Mouse (Mus musculus): ENCODE measurements around the gene Agmo.

The Agmo gene

DNA sequence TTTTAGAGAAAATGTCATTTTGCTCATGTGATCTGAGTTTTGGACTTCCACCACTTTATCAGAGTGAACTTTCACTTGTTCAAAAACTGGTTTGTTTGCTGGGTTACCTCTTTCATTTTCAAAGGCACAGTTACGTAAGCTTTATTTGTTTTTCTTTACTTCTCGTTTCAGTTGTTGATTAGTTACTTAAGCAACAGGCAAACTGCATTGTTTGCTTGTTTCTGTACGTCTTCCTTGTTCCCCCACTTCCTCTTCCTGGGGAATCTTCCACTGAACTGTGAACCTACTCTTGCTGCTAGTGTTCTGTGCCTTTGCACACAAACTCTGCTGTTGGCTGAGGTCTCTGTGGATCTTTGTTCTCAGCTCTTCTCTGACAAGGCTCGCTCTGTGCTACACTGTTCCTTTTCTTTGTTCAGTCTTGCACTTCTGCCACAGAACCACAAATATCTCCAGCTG lies at the start of gene Agmo:
TSS of gene Agmo (plus strand) at position 76 of the 456 bp plus-strand sequence.
- DNase-seq (ENCODE audit: extremely low read depth, insufficient read length, low spot score) = no peak

DNA sequence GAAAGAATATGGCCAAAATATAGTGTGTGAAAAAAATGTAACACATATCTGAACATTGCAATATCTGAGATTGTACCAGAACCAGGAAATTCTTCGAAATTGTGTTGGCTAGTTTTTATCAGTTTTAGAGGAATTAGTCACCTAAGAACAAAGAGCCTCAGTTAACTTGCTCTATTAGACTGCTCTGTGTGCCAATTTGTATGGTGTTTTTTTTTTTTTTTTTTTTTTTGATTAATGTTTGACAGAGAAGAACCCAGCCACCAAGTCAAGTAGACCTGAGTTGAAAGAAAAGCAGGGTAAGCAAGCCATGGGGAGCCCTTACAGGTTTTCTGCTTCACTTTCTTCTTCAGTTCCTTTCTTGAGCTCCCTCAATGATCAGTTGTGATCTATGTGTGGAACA lies 10.3 kb upstream of the Agmo start:
- DNase-seq (ENCODE audit: extremely low read depth, insufficient read length, low spot score) = no peak

DNA sequence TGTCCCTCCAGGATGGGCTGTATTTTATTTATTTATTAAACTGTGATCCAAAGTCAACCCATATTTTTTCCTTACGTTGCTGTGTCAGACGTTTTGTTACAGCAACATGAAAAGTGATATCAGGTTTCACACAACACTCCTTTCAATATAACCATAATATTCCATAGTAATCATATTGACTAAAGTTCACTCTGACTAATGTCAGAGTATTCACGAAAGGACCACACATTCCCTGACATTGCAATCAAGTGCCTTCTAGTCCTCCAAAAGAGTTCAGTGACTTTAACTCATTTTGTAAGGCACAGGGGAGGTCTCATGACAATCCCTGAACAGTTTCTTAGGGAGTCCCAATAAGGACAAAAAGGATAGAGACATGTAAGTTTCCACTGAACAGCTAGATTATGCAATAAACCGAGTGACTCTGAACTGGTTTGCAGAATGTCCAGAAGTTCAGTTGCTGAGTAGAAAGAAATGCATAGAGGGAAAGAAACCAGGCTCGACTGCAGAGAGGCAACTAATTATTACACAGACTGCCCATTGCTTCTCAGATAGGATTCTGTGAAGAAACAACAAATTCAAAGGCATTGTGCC lies 371 bp upstream of the Agmo start:
- DNase-seq (ENCODE audit: extremely low read depth, insufficient read length, low spot score) = no peak

DNA sequence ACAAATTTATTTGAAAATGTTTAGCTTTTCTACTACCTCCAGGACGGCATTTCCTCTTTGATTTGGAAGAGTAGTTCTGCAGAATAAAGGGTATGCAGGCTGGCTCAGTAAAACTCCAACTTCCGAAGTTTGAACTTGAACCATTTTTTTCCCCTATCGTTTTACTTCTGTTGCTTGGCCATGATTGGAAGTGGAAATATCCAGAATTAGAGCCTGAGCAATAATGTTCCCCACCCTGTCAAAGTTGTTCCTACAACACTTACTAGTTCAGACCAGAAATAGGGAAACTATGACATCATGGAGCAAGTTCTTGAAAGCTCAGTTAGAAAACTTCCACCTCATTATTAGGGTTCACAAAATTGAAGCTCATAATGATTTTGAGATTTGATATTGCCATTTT lies 1.0 kb downstream of the Agmo start:
- no peak for DNase-seq (ENCODE audit: extremely low read depth, insufficient read length, low spot score)

DNA sequence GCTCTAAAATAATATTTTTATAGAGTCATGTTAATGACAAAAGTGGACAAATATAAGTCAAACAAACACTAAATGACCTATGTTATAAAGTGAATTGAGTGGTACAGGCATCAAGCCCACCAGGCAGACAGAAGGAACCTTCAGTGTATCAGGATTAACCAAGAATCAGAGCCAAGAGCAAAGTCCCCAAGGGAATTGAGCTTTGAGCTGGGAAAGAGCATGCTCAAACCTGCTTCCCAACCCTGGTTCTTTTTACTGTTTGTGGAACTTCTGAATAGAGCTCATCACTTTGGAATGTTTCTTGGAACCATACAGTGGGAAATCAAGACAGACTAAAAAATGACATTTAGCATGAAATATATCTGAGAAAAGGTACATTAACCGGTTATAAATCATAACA lies 3.4 kb downstream of the Agmo start:
- DNase-seq (ENCODE audit: extremely low read depth, insufficient read length, low spot score) = no peak

DNA sequence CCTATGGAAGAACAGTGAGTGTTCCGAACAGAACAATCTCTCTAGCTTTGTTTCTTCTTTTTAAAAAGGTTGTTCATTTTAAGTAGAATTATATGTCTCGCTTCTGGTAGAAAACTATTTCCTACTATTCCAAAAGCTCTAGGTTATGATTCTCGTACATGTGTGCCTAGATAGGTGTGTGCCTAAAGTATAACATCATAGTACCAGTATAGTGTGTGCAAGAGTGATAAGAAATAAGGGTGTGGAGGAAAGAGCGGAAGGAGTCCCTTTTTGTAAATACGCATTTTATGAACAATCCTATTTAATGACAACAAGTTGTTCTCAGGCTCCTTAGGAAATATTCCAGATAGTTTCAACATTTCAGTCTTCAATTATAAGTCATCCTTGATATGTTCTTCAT lies 10.2 kb downstream of the Agmo start:
- no peak for DNase-seq (ENCODE audit: extremely low read depth, insufficient read length, low spot score)

DNA sequence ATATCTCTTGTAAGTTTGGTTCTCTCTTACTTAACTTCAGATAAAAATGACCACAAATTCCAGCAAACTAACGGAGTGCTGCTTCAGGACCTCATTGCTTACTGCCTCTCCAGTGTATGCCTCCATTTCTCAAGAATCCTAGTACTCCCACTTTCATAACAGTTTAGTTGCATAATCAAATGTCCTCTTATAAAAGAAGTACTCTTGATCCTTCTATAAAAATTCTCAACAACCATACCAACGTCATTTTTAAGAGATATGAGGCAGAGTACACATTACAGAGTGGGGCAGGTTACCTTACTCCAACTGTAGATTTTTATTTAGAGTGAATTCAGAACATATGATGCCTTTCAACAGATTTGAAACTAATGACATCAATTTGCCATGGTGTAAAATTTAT lies 15.7 kb downstream of the Agmo start:
- no peak for DNase-seq (ENCODE audit: extremely low read depth, insufficient read length, low spot score)

DNA sequence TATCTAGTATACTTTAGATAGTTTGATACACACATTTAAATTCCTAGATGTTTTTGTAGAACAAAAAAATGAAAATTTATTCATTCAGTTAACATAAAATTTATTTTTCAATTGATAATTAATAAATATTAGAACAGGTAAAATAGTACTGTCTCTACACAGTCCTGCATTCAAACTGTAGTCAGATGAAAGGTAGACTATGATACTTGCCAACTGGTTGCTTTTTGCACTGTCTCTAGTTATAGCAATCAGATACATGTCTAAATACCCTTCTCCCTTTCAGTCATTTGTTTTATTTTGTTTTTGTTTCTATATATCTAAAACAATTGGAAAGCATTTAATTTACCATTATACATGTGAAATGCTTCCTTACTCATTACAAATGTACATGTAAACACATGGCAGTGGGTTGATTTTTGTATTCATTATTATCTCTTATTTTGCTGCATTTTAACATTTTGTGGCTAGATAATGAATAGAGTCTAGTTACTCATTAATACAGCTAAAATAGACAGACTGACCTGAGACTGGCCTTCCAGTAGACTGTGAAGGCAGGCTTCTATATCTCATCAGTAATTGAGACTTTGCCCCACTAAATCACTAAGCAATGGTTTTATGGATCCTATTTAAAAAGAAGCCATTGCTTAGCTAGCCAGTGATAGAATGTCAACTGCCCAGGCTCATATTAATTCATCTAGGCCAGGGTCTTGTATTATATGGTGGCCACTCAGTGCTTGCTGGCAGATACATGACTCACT lies 18.5 kb downstream of the Agmo start:
- no peak for DNase-seq (ENCODE audit: extremely low read depth, insufficient read length, low spot score)

DNA sequence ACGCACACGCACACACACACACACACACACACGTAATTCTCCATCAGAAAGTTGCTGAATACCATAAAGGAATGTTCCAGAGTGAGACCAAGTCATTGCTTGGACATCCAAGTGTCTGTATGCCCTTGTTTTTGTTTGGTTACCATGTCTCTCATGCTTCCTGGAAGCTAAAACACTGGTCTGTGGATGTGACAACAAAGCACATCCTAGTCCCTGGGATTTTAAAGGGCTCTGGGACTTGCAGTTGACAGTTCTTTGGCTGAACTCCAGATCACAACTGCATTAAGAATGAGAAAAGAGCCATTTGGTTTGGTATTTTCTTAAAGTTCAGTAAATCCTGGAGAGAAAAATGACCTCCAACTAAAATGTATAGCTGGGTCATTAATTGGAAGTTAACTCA lies 22.2 kb downstream of the Agmo start:
- no peak for DNase-seq (ENCODE audit: extremely low read depth, insufficient read length, low spot score)

DNA sequence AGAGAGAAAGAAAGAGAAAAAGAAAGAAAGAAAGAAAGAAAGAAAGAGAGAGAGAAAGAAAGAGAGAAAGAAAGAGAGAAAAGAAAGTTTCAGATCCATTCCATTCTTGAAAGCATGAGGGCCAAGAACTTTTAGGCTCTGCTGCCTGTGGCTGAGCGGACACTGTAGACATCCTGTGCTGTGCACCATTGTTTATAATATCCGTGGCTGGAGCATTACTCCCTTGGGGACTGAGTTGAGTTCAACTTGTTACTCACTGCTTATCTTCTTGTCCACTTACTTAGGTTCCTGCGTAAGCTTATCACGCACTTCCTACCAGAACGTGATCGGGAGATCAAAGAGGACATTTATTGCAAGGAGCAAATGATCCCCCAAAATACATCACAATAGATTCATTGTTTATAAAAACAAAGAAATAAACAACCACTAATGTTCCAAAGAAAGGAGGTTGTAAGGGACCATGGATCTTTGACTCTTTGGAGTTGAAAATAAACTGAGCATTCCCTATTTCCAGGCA lies 27.3 kb downstream of the Agmo start:
- DNase-seq (ENCODE audit: extremely low read depth, insufficient read length, low spot score) = no peak

DNA sequence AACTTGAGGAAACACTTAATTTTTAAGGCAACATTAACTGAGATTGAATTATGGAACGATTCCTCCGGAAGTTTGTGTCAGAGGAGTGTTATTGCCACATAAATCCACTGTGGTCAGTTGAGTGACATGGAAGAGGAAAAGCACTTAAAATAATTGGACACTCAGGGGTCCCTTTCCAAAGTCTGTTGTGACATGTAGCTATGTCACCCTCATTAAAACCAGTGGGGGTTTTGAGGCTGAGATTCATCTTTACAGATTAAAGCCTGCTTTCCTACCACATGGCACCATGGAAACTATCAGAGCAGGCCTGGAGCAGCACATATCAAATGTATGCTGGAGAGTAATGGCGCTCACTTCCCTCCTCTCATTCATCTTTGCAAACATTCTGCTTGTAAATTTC lies 31.2 kb downstream of the Agmo start:
- DNase-seq (ENCODE audit: extremely low read depth, insufficient read length, low spot score) = no peak

DNA sequence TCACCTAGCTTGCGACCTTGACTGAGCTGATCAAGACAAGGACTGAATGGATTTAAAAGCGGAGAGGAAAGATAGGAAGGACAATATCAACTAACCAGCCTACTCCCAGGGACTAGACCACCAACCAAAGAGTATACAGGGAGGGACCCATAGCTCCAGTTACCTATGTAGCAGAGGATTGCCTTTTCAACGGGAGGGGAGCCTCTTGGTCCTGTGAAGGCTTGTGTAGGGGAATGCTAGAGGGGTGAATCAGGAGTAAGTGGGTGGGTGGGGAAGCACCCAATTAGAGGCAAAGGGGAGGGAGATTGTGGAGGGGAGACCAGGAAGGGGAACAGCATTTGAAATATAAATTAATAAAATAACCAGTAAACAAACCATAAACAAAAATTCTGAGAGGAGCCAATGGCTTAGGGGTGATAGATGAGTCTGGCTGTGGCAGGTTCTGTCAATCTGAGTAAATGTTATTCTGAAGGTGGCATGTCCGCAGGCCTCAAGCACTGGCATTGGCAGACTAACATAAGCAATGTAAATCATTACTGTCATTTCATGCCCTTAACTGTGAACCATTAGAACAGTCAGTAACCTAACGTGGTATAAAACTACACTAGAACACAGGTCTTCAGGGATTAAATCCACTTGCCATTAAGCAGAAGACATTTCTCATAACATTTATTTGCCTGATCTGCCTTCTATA lies 32.7 kb downstream of the Agmo start:
- no peak for DNase-seq (ENCODE audit: extremely low read depth, insufficient read length, low spot score)

DNA sequence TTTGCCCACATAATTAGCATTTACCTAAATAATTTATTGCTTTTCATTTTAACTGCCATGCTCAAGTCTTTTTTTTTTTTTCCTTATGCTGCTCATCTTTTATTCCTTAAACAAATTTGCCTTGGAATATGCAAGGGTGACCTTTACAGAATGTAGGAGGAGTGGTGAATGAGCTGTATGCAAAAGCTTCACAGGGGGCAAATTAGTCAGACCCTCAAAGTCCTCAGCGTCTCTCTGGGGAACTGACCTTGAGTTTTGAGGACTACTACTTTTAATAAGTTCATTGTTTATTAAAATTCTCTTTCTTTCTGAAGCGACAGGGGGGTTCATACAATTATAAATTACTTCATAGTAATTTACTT lies 33.2 kb downstream of the Agmo start:
- no peak for DNase-seq (ENCODE audit: extremely low read depth, insufficient read length, low spot score)

DNA sequence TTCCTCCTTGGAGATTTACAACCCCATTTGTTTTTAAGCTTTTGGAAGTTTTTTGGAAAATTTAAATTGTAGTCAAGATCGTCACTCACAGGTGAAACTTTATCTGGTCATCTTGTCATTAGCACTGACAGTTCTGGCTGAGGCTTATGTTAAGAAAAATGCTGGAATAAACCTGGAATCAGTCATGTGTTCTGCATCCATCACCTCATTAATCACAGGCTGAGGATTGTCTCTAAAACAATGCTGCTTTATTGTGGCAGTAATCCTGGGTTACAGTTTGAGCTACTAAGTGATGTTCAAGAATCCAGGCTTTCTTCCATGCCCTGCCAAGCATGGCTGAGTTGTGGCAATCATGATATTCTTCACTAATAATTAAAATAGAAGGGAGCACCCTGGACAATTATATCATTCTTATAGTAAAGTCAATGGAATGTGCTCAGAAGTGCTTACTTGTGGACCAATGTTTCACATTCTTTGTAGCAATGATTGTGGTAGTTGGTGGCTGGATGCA lies 65.6 kb downstream of the Agmo start:
- DNase-seq (ENCODE audit: extremely low read depth, insufficient read length, low spot score) = no peak

DNA sequence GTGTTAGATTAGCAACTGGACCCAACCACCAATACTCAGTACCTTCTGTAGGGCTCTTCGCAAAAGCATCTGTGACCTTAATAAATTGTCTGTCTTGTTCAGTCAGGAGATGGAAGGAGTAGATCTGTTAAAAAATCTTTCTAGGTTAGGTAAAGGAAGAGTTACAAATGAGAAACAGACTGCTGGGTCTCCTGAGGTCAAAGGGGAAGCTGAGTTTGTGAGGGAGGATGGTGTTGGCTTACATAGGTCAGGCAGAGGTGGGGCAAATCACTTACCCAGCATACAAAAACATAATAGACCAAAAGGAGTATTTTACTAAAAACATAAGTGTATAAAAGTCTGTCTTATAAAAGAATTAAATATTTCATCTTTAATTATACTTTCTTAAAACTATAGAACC lies 69.3 kb downstream of the Agmo start:
- no peak for DNase-seq (ENCODE audit: extremely low read depth, insufficient read length, low spot score)

DNA sequence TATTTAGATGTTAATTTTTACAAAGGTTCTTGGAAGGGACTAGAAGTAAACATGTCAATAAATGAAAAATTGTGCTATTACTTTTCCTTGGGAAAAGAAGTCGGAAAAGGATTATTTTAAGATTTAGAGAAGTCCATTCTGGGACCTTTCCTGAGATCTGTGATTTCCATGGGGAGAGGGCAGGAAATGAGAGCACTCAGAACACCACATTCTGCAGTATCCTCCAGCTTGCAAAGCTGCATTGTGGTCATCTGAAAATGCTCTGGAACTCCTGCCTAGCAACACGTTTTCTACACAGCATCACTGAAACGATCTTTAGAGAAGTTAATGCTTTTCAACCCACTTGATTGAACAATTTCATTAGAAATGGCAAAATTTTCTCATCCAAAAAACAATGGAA lies 81.4 kb downstream of the Agmo start:
- DNase-seq (ENCODE audit: extremely low read depth, insufficient read length, low spot score) = no peak

DNA sequence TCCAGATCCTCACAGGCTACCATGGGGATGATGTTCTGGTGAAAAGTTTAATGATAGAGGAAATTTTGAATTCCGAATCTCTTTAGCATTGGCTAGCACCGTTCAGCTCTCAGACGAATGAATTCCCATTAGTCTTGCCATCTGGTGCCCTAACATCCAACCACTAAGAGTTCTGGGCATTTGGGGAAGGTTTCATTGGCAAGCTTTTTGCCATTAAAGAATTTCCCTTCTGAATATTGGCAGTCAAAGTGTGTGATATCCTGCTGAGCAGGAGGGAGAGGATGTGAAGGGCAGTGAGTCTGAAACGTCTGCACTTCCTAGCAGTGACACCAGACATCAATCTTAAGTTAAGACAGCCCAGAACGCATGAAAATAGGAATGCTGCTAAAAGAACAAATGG lies 93.5 kb downstream of the Agmo start:
- no peak for DNase-seq (ENCODE audit: extremely low read depth, insufficient read length, low spot score)

DNA sequence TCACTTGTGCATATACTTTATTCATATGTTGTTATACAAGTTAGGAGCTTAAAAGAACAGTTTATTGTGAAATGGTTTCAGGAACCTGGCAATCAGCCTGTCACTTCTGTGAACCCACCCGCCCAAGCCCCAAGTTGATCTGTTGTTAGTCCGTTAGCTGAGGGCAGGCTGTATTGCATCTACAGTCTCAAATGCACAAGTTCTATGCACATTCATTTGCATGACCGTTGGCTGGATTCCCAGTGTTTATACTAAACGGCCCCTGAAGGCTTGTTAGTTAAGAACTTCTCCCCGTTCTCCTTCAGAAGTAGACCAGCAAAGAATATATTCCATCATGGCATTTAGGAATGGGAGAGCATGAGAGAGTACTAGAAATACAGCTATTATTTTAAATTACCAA lies 102.8 kb downstream of the Agmo start:
- DNase-seq (ENCODE audit: extremely low read depth, insufficient read length, low spot score) = no peak

DNA sequence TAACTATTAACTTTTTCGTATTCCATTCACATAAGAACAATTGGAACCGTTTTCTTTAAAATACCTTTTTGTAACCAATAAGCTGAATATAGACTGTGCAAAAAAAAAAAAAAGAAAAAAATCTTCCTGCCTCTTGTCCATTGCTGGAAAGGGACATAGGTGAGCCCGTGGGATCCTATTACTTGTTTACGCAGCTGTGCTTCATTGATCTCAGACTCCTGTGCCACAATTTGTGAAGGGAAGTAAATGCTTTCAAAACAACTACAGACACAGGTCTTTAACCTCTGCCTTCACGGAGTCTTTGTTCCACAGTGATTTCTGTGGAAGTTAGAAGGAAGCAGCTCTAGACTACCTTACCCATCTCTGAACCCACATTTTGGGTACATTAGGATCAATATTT lies 104.3 kb downstream of the Agmo start:
- no peak for DNase-seq (ENCODE audit: extremely low read depth, insufficient read length, low spot score)

DNA sequence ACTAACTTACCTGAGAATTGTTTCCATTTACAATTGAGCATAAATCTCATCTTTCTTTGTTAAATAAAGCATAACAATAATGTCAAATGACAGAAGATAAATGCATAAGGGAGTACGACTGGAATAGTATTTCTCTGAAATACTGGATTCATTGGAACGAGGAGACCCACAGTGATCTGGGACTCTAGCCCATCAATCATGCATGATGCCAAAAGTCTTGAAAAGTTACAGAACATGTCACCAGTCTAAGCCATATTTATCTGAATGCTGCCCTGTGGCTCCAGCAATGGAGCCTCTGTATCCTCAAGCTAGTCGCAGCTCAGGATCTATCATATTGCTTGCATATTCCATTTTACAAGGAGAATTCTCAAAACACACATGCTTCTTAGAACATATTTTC lies 150.9 kb downstream of the Agmo start:
- no peak for DNase-seq (ENCODE audit: extremely low read depth, insufficient read length, low spot score)

DNA sequence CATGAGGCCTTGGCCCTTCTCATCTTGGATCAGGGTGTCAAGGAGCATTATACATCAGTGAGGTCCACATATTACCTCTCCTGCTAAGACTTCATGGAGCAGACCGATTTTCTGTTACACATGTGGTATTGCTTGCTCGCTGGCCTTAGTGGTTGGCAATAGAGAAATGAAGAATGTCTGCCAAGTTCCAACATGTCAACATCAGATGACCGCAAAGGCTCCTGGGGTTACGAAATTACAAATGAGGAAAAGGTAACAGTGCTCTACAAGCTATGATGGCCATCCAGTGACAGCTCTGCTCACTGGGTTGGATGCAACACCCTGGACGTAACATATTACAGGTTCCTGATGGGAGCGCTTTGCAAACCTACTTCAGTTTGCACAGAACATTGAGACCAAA lies 161.1 kb downstream of the Agmo start:
- DNase-seq (ENCODE audit: extremely low read depth, insufficient read length, low spot score) = no peak

DNA sequence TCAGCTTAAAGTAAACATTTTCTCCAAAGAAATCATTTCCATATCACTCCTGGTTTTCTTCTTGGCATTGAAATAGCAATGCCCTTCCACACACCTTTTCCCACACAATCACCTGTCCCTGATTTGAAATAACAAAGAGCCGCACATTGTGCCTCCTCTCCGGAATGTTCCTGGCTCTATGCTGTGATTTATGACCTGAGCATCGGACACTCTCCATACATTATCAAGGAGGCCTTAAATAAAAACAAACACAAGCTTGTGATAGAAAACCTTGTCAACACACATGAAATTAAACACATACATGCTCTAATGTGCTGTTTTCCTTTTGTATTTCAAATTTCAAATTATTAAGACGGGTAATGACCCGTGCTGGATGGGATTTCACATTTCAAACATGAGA lies 184.9 kb downstream of the Agmo start:
- DNase-seq (ENCODE audit: extremely low read depth, insufficient read length, low spot score) = no peak

Measured in 3134 (cell line).